Mouse (Mus musculus) spleen, adult 10 weeks (tissue): Measurements from ENCODE around the gene Topbp1. TPM values are rescaled to one million over a fixed set of nuclear protein-coding genes. Genes with fewer than 3 reads are reported as not detected.

Experiments
- polyA plus RNA-seq: library from polyadenylated mRNA; stranded (reverse); fragments of 350-450 nt; fragmentation: Illumina TruSeq; extraction: RNeasy Lipid Tissue Mini Kit (QIAGEN cat#74804); gene quantifications from one replicate; pipeline ENCODE4 v1.2.3, GENCODE M21; 2015; ENCODE audit warnings: low replicate concordance; ENCODE audit not compliant: insufficient read depth

Topbp1 gene
- 82.4 TPM for polyA plus RNA-seq

GRCm38 (mm10) chr9:103304927-103305326 is at the start of gene Topbp1, which contains the start of gene 1300017J02Rik:
Gene Topbp1, plus strand, starts transcription at chr9:103305215.
Gene 1300017J02Rik, minus strand, starts transcription at chr9:103305082.

GRCm38 (mm10) chr9:103365290-103366247 is 60.6 kb downstream of the Topbp1 start, which contains the start of gene Cdv3:
Gene Cdv3, minus strand, starts transcription at chr9:103365840.

Other genes with a start within 250 kb of the Topbp1 start
- gene Rab6b, start 193.4 kb upstream of the Topbp1 start, polyA plus RNA-seq: 10.2 TPM
- gene Srprb, start 103.1 kb upstream of the Topbp1 start, polyA plus RNA-seq: 18.0 TPM
- 4.8 TPM for gene Gm20425, start 74.9 kb upstream of the Topbp1 start, polyA plus RNA-seq
- 448 TPM for gene Trf, start 74.8 kb upstream of the Topbp1 start, polyA plus RNA-seq
- gene 1300017J02Rik, start 133 bp upstream of the Topbp1 start, polyA plus RNA-seq: 9.9 TPM
- gene Cdv3, start 60.6 kb downstream of the Topbp1 start, polyA plus RNA-seq: 137 TPM
- 12.1 TPM for gene Bfsp2, start 175.2 kb downstream of the Topbp1 start, polyA plus RNA-seq